Mouse (Mus musculus): ENCODE measurements around the gene Rtbdn.

The Rtbdn gene

DNA sequence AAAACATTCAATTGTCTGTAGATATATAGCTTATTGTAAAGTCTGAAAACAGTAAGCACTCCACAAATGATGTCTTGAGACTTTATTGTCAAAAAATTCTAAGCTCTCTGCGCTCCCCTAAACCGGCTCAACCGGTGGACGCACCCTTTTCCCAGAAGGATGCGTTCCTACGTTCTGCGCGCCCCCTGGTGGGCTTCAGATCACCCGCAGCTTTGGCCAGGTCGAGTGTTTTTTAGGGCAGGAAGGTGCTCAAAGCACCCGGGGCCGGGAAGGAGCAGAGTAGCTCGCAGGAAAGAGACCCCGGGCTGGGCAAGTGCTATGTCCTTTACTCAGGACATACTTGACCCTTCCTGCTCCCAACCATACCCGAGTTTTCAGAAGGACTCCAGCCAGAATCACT lies 43.0 kb downstream of the Rtbdn start:
- Histone ChIP-seq H3K27me3 (ENCODE audit: insufficient read depth, low read length) (no peaks in the 10 kb centered on the region), H3K9me3 (ENCODE audit: low read length) (no peaks in the 10 kb centered on the region), H3K4me3 (replicated peaks; ENCODE audit: low read length) (peak overlapping the region; percentile 91), H3K36me3 (ENCODE audit: insufficient read depth, low read length) (peaks cover 30% of the 10 kb centered on the region), H3K4me1 (replicated peaks; ENCODE audit: low read depth, low read length) (peaks cover 81% of the 10 kb centered on the region)
- peak; percentile 89 for TF ChIP-seq CTCF (conservative IDR thresholded peaks at IDR 0.05; ENCODE audit: low read length)
- no peak for TF ChIP-seq NANOG (IDR thresholded peaks at IDR 0.05; ENCODE audit: borderline replicate concordance, low read length)

DNA sequence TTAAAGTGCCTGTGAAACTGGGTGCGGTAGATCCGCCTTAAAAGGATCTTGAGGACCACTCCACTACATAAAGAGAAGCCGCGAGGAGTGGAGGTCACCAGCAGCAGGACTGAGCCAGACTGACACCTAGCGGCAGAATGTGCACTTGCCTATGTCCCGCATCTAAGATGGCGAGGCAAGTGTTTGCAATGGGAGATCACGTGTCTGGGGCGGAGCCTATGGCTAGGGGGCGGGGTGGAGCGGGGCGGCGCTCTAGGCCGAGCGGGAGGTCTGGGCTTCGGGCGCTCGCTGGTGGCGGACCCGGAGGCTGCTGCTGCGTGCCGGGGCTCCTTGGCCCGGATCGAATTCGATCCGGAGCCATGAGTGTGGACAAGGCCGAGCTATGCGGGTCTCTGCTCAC lies 43.6 kb downstream of the Rtbdn start, which contains the start of gene Hook2:
Hook2 (plus strand) TSS at position 255 of the 400 bp plus-strand sequence.
- TF ChIP-seq POU5F1 (IDR thresholded peaks at IDR 0.05; ENCODE audit: borderline replicate concordance, low read length) = no peak
- TF ChIP-seq CTCF (conservative IDR thresholded peaks at IDR 0.05; ENCODE audit: low read length) = peak; percentile 62
- TF ChIP-seq NANOG (IDR thresholded peaks at IDR 0.05; ENCODE audit: borderline replicate concordance, low read length) = no peak
- Histone ChIP-seq H3K36me3 (ENCODE audit: insufficient read depth, low read length) (peaks cover 36% of the 10 kb centered on the region), H3K4me3 (replicated peaks; ENCODE audit: low read length) (peak within 1 kb of the TSS; percentile 91), H3K27me3 (ENCODE audit: insufficient read depth, low read length) (no peaks in the 10 kb centered on the region), H3K4me1 (replicated peaks; ENCODE audit: low read depth, low read length) (peaks cover 81% of the 10 kb centered on the region), H3K9me3 (ENCODE audit: low read length) (no peaks in the 10 kb centered on the region)

DNA sequence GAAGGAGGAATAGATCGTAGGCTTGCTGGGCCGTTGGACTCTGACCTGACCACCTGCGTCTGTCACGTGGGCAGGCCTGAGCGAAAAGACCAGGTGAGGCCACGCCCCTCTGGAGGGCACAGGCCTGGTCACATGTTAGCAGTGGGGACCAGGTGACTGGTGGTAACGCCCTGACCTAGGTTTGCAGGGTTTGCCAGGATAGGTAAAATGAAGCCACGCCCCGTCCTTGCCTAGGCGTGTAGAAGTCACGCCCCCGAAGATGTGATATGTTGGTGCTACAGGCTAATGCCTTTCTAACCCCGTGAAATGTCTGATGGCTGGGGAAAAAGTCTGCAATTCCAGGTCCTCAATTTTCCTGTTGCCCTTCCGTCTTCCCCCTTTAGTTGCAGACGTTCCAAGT lies 44.0 kb downstream of the Rtbdn start:
- TF ChIP-seq POU5F1 (IDR thresholded peaks at IDR 0.05; ENCODE audit: borderline replicate concordance, low read length) (no peak), CTCF (conservative IDR thresholded peaks at IDR 0.05; ENCODE audit: low read length) (no peak), NANOG (IDR thresholded peaks at IDR 0.05; ENCODE audit: borderline replicate concordance, low read length) (no peak)

DNA sequence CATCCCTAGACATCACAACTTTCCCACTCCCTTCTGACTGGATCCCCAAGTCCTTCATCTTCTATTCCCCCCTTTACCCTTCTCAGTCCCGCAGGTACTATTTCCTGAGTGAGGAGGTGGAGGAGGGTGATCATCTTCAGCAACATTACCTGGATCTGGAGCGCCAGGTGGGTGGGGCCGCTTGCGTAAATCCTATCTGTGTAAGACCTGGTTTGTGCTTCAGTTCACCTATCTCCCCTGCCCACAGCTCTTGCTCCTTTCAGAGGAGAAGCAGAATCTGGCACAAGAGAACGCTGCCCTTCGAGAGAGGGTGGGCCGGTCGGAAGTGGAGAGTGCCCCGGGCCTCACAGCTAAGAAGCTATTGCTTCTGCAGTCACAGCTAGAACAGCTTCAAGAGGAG lies 47.6 kb downstream of the Rtbdn start:
- no peak for TF ChIP-seq CTCF (conservative IDR thresholded peaks at IDR 0.05; ENCODE audit: low read length)
- TF ChIP-seq POU5F1 (IDR thresholded peaks at IDR 0.05; ENCODE audit: borderline replicate concordance, low read length) = no peak
- no peak for TF ChIP-seq NANOG (IDR thresholded peaks at IDR 0.05; ENCODE audit: borderline replicate concordance, low read length)
- H3K4me1 ChIP-seq (replicated peaks; ENCODE audit: low read depth, low read length) = peaks cover 71% of the 10 kb centered on the region
- H3K36me3 ChIP-seq (ENCODE audit: insufficient read depth, low read length) = peaks cover 62% of the 10 kb centered on the region
- H3K9me3 ChIP-seq (ENCODE audit: low read length) = no peaks in the 10 kb centered on the region
- no peak overlapping the region for H3K4me3 ChIP-seq (replicated peaks; ENCODE audit: low read length)
- no peaks in the 10 kb centered on the region for H3K27me3 ChIP-seq (ENCODE audit: insufficient read depth, low read length)

More for the DNA sequence above, 44.0 kb downstream of the Rtbdn start:
- H3K36me3 ChIP-seq (ENCODE audit: insufficient read depth, low read length) = peaks cover 40% of the 10 kb centered on the region
- no peaks in the 10 kb centered on the region for H3K9me3 ChIP-seq (ENCODE audit: low read length)
- peaks cover 83% of the 10 kb centered on the region for H3K4me1 ChIP-seq (replicated peaks; ENCODE audit: low read depth, low read length)
- no peaks in the 10 kb centered on the region for H3K27me3 ChIP-seq (ENCODE audit: insufficient read depth, low read length)
- peak overlapping the region; percentile 91 for H3K4me3 ChIP-seq (replicated peaks; ENCODE audit: low read length)

DNA sequence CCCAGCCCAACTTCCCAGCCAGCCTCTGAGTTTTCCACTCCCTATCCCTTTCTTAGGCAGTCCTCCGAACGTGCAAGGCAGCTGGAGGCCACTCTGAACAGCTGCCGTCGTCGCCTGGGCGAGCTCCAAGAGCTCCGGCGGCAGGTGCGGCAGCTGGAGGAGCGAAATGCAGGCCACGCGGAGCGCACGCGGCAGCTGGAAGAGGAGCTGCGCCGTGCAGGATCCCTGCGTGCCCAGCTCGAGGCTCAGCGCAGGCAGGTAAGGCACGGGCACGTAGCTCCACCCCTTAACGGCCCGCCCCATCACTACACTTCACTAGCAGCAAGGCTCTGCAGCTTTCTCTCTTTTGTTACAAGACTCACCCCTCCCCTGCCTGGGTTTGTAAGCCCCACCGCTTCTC lies 48.9 kb downstream of the Rtbdn start:
- H3K9me3 ChIP-seq (ENCODE audit: low read length) = no peaks in the 10 kb centered on the region
- no peak for TF ChIP-seq NANOG (IDR thresholded peaks at IDR 0.05; ENCODE audit: borderline replicate concordance, low read length)
- no peak for TF ChIP-seq POU5F1 (IDR thresholded peaks at IDR 0.05; ENCODE audit: borderline replicate concordance, low read length)
- TF ChIP-seq CTCF (conservative IDR thresholded peaks at IDR 0.05; ENCODE audit: low read length) = no peak
- H3K4me1 ChIP-seq (replicated peaks; ENCODE audit: low read depth, low read length) = peaks cover 68% of the 10 kb centered on the region
- peak overlapping the region; percentile 66 for H3K4me3 ChIP-seq (replicated peaks; ENCODE audit: low read length)
- peaks cover 64% of the 10 kb centered on the region for H3K36me3 ChIP-seq (ENCODE audit: insufficient read depth, low read length)
- no peaks in the 10 kb centered on the region for H3K27me3 ChIP-seq (ENCODE audit: insufficient read depth, low read length)

DNA sequence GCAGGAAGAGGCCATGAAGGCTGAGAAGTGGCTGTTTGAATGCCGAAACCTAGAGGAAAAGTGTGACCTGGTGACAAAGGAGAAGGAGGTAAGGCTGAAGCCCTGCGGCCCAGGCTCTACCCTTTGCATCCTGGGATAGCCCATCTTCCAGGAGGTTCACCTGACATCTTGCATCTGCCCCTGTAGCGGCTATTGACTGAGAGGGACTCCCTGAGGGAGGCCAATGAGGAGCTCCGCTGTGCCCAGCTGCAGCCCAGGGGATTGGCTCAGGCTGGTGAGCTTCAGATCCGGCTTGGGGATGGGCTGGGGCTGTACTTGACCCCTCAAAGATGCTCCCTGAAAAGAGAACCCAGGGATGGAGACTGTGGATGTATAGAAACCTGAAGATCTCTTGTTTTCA lies 50.2 kb downstream of the Rtbdn start:
- Histone ChIP-seq H3K4me3 (replicated peaks; ENCODE audit: low read length) (0 out of 2 replicates have a peak overlapping the region, but pooled peaks have one; percentile 59), H3K9me3 (ENCODE audit: low read length) (no peaks in the 10 kb centered on the region), H3K4me1 (replicated peaks; ENCODE audit: low read depth, low read length) (peaks cover 67% of the 10 kb centered on the region), H3K36me3 (ENCODE audit: insufficient read depth, low read length) (peaks cover 70% of the 10 kb centered on the region), H3K27me3 (ENCODE audit: insufficient read depth, low read length) (no peaks in the 10 kb centered on the region)
- no peak for TF ChIP-seq CTCF (conservative IDR thresholded peaks at IDR 0.05; ENCODE audit: low read length)

DNA sequence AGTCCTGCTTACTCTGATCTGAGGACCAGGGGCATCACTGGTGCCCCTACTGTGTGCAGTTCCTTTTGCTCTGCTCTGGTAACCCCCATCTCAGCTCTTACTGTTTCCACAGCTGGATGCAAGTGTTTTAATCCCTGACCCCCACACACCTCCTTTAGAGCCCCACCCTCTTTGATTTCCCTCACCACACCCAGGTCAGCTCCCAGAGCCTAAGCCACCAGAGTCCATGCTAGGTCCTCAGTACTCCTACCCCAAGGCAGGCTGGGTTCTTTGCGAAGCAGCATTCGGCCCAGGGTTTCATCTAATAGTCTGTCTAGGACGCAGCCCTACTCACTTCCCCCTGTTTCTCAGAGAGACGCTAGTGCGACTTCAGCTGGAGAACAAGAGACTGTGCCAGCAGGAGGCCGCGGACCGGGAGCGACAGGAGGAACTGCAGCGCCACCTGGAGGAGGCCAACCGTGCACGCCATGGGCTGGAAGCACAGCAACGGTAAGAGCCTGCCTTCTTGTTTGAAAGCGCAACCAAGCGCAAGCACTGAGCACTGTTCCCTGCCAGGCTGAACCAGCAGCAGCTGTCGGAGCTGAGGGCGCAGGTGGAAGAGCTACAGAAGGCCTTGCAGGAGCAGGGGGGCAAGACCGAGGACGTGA lies 51.0 kb downstream of the Rtbdn start:
- peaks cover 71% of the 10 kb centered on the region for H3K4me1 ChIP-seq (replicated peaks; ENCODE audit: low read depth, low read length)
- TF ChIP-seq CTCF (conservative IDR thresholded peaks at IDR 0.05; ENCODE audit: low read length) (peak; percentile 71), NANOG (IDR thresholded peaks at IDR 0.05; ENCODE audit: borderline replicate concordance, low read length) (no peak)

More for the DNA sequence above, 51.0 kb downstream of the Rtbdn start:
- Histone ChIP-seq H3K27me3 (ENCODE audit: insufficient read depth, low read length) (no peaks in the 10 kb centered on the region), H3K4me3 (replicated peaks; ENCODE audit: low read length) (peak overlapping the region; percentile 59), H3K36me3 (ENCODE audit: insufficient read depth, low read length) (peaks cover 73% of the 10 kb centered on the region), H3K9me3 (ENCODE audit: low read length) (no peaks in the 10 kb centered on the region)
